Mouse (Mus musculus) heart, adult 9 months (tissue): ENCODE data around the gene Dohh.
A peak's percentile ranks its signal among the peaks of the same experiment; 100 is the strongest.

Experiments
- DNase-seq, 2 experiments: peaks; one replicate each; pipeline ENCODE4 v3.0.0; 2022; ENCODE audit warnings: low spot score in 2 of 2

The Dohh gene

DNA sequence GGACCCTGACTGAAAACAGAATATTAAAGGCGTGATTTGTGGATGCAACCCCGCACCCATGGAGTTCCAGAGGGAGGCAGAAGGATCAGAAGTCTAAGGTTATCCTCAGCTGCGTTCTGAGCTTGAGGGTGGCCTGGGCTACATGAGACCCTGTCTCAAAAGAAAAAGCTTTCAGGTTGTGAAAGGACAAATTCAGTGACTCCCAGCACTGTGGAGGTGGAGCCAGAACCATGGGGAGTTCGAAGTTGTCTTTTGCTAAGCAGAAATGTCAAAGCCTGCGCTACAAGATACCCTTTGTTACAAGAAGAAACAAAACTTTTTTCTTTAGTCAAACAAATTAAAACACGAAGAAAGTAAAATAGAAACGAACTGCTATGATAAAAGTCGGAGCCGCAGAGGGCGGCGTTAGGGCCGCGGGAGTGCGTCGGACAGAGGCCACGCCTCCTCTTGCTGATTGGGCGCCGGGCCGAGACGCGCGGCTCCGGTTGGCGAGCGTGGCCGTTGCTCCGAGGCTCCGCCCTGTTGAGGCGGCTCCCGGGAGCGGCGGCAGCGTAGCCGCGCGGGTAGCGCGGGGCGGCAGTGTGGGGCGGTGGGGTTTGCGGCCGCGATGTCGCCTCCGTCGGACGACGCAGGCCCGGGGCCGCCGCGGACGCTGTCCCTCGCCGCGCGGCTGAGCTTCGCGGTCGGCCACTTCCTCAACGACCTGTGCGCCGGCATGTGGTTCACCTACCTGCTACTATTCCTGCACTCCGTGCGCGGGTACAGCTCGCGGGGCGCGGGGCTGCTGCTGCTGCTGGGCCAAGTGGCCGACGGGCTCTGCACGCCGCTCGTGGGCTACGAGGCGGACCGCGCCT is 27.0 kb upstream of the Dohh start, which contains the start of gene Mfsd12:
TSS of gene Mfsd12 (plus strand) at position 501 of the 854 bp plus-strand sequence.
- peak; percentile 86 to 90 for DNase-seq

DNA sequence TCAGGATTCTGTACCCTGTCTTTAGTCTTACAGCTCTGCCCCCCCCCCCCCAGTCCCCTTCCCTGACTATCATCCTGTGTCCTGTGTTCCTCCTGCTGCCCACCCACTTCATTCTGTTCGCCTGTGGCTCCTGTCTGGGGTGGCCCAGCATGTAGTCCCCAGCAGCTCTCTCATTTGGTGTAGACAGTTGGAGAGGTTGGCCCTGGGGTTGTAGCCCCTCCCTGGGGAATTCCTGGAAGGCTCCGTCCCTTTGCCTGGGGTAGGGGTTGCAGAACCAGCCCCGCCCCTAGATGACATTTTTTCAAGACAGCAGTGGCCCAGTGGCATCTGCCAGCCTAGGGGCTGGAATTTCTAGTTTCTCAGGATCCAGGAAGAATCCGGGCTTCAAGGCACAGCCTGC is 26.0 kb upstream of the Dohh start:
- no peak for DNase-seq

DNA sequence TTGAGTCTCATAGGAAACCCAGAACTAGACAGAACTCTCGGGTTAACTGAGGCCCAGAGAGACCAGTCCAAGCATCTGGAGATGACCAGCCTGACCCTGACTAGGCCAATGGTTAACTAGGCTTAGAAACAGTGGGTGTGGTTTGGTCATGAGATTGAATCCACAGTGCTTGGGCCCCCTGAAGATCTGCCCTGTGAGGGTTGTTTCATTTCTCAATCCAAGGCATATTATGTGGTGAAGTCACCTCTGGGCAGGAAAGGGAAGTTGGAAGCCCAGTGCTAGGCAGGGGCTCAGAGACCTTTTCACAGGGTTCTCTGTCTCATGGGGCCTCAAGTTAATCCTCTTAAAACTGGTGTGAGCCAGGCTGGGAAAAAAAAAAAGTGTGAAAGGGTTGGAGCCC is 25.4 kb upstream of the Dohh start:
- no peak for DNase-seq

DNA sequence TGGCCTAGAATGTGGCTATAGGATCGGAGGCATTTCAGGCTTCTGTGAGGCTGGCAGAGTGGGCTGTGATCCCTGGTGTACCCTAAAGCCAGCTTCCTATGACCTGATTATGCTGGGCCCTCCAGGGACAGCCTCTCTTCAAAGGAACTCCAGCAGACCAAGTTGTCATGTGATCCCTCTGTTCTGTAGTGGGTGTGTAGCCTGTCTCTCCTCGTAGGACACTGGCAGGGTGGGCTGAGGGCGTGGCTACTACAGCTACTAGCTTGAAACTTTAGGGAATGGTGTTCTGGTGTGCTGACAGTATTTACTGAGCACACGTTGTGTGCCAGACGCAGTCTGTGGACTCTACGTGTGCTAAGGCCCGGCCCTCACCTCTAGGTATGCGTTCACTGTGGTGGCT is 23.5 kb upstream of the Dohh start:
- DNase-seq: no peak

DNA sequence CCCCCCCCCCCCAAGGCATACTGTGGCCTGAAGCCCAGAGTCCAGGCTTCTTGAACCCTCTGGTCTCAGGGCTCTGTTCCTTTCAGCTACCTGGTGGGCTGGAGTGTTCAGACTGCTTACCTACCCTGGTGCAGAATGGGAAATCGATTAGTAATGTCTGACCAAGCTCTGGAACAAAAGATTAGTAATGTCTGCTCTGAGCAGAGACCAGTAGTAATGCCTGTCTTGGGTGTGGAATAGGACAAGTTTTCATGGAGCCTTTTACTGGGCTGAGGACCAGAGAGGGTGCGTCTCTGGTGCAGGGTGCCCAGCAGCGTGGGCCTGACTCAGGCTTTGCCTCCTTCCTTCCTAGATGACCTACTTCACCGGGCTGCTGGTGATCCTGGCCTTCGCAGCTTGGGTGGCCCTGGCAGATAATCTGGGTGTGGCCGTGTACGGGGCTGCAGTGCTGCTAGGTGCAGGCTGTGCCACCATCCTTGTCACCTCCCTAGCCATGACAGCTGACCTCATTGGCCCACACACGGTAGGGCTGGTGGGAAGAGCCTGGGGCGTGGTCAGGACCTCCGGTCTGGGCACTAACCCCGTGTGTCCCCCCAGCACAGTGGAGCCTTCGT is 21.8 kb upstream of the Dohh start:
- no peak for DNase-seq

DNA sequence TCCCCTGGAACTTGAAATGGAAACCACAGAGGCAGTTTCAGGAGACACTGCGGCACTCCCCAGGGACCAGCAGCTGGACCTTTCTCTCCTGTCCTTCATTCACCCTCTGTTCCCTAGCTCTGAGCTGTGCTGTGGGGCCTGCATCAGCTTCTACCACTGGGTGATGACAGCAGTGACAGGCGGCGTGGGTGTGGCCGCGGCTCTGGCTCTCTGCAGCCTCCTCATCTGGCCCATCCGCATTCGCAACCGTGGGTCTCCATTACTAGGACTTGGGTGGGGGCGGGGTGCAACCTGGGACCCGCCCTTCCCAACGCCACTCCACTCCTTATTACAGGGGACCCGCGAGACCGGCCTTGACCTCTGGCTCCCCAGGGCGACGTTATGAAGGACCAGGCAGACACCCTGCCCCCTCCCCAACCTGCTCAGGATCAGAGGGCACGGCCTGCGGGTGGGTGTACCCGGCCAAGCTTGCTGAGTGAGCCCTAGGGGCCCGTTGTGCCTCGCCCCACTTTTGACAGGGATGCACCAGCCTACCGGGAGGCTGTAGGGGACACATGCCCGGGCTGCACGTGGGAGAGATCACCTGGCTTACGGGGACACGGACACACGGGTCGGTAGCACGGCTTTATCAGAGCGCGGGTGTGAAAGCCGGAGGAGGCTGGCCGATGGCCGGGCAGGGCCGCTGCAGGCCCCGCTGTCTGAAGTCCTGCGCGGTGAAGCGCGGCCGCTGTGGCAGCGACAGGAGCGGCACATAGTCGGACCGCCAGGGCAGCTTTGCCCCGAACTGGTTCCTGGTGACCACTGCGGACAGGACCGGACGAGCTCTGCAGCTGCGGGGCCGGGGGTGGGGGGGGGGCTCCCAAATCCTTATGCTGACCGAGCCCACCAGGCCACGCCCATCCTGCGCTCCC is 20.5 kb upstream of the Dohh start:
- peak in 1 of 2 experiments; percentile 65 for DNase-seq

DNA sequence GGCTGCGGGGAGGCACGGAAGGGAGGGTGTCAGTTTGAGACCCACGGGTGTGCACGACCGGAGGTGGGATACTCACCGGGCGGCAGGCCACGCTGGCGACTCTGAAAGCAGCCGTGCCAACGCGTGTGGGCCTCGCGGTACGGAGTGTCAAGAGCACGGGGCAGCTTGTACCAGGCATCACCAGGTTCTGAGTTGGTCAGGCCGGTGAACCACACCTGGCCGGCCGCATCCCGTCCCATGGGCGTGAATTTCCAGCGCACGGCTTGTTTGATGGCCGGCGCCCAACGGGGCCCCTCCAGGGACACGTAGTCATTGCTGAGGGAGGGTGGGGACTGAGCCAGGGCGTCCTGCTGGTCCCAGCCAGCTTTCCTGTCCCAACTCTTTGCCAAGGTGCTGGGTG is 19.6 kb upstream of the Dohh start:
- no peak for DNase-seq

DNA sequence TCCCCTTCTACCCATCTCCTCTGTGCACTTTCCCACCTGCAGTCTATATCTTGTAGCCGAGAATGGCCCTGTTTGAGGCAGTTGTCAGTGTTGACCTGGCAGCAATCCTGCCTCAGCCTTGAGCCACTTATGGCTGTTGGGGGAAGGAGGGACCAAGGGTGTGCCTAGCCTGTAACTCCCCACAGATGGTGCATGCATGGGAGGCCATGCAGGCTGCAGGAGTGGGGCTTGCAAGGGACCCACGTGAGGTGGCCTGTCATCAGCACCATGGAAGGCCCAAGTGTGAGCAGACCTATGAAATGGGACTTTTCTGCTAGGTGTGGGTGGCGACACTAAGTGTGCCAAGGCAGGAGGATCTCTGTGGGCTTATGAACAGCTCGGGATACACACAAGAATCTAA is 19.2 kb upstream of the Dohh start:
- no peak for DNase-seq

DNA sequence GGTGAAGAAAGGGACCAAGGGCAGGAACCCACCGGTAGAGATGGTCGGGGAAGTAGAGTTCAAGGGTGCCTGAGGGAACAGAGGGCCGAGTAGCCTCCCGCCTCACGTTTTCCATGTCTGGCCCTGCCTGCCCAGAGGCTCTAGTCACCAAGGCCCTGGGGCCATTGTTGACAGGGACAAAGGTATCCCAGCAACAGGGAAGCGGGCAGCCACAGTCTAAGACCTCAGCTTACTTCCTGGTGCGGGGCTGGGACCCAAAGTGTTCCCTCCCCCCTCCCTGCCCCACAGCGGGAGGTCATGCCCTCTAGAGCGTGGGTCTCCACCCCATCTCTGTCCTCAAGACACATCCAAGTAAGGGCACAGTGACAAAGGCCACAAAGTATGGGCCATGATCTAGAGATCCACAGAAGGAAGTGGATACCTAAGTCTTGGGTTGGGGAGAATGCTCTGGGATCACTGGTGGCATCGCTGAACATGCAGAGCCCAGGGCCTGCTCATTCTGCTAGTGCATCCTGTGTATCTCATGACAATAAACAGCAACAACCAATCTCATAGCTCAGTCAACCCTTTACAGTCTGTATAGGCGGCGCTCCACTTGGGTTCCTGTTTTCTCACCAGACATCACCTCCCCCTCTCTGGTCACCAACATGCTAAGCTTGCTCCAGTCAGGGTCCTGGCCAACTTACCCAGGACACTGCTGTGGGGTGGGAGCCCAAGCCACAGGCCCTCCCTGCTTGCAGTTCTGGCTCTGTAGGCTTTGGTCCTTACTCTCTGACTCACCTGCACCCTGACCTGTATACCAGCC is 18.4 kb upstream of the Dohh start, which contains the start of gene 4930404N11Rik:
TSS of gene 4930404N11Rik (minus strand) at position 145 of the 805 bp plus-strand sequence.
- DNase-seq: no peak

DNA sequence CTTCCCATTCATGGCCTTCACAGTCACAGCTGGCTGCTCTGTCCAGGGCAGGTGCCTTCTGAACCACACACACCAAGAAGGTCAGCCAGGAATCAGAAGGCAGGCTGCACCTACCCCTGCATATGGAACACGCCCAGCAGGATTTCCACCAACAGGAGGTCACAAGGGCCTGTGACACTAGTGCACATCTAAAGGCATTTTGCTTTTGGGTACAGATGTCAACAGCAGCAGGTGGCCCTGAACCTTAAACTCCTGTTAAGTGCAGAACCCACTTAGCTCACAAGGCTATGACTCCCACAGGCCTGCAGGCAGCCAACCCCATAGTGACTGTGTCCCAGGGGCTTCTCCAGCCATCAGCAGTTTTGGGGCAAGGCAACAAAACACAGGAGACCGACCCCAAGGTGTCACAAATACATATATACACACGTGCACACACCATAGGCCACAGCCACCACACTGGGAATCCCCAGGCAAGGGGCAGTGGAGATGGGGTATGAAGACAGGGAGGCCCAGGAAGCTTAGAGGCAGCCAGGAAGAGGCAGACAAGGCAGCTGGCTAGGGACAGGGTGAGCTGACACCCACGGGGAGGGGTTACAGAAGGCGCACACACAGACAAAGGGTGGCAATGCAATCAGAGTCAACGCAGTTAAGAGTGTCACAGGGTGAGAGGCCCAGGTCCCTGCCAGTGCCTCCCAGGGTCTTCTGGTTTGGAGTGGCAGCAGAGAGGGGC is 17.6 kb upstream of the Dohh start:
- no peak for DNase-seq

DNA sequence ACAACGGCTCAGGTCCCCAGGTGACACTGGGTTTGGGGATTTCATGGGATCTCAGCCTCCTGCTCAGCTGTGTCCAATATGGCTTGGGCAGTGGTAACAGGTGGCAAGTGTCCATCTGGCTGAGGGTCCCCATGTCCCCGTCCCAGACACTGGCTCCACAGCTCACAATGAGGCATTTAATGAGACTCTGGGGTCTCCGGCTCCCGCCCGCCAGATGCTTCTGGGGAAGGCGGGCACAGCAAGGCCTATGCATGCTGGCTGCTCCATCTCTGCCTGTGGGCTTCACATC is 17.1 kb upstream of the Dohh start:
- DNase-seq: no peak

DNA sequence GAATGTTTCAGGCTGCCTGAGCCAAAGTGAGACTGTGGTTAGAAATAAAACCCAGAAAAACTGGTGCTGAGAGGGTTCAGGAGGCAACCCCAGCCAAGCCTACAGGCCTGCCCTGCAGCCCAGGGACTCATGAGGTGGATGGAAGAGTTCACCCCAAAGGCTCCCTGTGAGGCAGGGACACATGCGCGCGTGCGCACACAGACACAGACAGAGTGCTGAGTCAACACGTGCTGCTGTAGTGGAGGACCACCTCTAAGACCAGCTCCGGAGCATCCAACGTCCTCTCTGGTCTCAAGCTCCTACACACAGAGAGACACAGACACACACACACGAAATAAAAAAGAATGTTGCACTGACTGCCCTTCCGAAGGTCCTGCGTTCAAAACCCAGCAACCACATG is 8.9 kb upstream of the Dohh start:
- DNase-seq: no peak

DNA sequence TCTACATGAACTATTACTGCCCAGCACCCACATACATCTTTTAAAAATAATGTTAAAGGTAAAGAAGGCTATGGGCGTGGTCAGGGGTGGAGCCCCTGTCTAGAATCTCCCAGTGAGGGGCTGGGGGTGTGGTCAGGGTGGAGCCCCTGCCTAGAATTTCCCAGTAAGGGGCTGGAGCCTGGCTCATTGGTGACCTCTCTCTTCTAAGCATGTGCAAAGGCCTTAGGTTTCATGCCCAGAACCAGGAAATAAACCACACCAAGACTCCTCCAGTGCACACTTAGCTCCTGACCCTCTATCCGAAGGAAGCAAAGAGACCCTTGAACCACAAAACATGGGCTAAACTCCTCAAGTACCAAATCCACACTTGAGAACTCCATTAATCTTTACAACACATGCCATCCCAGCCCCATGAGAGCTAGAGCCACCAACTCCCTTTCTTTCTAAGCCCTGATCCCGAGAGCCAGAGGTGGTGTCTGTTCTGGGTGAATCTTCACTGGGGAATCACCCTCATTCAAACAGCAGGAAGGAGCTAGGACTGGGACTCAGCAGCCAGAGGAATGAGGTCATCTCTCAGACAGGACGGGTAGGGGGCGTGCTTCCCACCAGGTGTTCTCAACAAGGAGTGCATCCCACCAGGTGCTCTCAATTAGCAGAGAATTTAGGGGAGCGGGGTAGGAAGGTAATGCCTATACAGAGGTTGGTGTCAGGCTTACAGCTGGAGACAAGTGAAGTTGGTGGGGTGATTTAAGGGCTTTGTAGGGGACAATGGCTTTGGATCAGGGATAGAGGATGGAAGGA is 7.5 kb upstream of the Dohh start:
- DNase-seq: no peak

DNA sequence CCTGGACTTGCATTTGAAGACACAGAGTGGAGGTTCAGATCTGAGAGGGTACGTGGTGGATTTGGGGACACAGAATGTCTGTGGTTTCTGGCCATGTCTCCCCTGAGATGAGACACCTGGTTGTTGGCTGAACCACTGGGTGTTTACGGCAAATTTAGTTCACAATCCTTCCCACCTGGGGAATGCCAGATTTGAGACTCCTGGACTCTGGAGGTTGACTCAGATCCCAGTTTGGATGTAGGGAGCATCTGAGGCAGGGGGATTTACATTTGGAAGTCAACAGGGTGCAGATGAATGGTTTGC is 6.9 kb upstream of the Dohh start:
- DNase-seq: no peak

DNA sequence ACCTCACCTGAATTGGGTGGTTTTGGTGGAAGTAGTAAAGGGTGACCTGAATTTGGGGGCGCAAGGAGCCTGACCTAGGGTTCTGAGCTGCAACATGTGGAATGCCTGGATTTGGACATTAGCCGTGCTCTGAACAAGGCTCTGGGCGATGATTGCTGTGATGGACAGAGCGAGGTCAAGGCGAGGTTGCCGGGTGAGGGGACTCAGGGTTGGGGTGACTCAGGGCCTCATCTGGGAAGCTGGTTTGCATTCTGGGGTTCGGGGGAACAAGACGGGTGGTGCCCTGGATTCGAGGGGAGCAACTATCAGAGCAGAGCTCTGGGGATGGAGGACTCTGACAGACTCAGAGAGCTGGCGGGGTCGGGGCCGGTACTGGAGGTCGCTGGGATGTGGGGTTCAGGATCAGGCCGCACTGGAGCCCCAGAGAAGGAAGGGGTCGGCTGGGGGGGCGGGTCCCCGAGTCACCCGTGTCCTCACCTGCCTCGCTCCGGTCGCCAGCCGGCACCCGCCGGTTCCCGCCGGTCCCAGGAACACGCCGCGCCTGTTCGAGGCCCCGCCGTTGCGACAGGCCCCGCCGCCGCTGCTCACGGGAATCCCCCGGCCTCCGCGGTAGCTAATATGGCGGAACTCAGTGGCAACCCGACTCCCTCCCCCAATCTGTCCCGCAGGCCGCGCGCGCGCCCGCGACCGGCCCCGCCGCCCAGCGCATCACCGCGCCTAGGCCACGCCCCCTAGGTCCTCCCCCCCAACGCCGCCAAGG is 6.3 kb upstream of the Dohh start, which contains the start of gene Fzr1:
TSS of gene Fzr1 (minus strand) at position 724 of the 760 bp plus-strand sequence.
- DNase-seq: no peak

DNA sequence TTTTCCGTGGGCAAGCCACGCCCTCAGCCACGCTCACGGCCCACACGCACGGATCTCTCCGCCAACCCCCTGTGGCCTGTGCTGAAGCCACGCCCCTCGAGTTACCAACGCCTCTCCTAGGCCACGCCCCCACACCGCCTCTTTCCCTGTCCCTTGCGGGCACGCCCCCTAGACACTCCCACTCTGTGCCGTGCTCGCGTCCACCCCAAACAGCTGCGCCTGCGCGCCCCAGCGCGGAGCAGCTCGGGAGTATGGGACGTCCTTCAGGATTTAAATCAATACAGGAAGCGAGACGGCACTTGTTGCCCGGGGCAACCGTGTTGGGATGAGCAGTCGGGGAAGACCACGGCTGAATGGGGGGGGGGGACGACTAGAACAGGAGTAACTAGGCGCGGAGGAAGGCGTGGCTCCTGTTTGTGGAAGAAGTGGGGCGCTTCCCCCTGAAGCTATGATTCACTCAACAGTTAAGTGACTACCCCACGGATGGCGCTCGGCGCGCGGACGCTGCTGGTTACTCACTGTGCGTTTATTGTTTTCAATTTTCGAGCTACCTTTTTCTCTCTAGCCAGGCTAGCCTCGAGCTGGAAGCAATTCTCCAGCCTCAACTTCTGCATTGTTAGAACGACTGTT is 5.6 kb upstream of the Dohh start:
- DNase-seq: peak; percentile 100

DNA sequence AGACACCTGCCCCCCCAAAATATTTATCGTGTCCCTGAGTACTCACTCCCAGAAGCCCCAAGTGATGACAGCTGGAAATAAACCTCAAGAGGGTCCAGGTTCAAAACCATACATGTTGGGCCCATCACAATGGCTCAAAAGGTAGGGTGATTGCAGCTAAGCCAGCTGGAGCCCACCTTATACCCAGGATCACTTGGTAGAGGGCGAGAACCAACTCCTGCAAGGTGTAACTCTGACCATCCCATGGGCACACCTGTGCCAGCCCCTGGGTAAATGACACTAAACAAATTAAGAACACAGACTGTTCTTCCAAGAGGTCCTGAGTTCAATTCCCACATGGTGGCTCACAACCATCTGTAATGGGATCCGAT is 5.1 kb upstream of the Dohh start:
- DNase-seq: no peak

DNA sequence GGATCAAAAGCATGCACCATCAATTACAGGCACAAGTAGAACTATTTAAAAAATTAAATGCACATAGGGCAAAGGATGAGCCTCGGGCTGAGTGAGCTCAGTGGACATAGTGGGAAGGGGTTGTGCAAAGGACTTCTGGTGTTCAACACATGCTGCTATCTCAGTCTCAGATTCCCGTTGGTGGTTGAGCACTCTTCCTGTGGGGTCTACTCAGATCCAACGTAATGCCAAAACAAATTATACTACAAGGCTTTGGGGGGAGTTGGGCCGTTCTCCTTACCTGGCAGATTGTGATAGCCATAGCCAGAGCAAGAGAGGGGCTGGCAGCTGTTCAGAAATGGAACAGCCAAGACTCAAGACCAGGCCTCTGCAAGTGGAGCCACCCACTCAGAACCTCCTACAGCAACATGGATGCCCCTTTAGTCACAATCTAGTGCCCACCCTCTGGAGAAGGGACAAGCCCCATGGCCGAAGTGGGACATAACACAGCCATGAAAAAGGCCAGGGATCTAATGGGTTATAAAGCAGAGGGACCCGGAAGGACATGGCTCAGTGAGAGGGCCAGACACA is 4.3 kb upstream of the Dohh start:
- DNase-seq: no peak

DNA sequence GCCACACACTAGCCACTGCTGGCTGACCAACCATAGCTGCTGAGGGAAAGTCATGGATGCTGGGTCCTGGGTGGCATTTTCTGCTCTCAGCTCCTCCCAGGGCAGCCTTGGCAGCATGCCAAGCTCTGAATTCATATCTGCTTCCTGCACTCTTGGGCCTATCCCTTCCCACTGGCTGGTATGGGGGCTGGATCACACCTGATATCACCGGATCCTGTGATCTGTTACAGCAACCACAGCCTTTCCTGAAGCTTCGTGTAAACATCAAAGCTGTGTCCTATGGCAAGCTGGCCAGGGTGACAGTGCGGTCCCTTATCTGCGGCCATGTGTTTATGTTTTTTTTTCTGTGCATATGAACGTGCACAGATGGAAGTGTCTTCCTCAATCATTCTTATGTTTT is 2.2 kb upstream of the Dohh start:
- DNase-seq: no peak
